Mouse (Mus musculus): ENCODE measurements around the gene Ankrd13a.

DNA sequence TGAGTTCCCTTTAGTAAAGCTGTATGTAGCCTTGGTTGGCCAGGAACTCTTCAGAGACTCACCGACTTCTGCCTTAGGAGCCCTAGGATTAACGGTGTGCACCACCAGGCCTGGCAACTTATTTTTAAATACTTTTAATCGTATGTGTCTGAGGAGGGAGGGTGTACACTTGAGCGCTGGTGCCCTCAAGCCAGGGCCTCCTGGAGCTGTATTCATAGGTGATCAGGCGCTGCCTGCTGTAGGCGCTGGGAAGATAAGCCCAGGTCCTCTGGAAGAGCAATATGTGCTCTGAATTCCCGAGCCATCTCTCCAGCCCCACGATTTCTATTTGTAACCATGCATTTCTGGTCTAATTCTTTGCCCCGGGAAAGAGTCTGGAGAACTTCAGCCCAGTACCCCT lies 32.6 kb downstream of the Ankrd13a start:
- no peak for TF ChIP-seq CTCF (IDR thresholded peaks at IDR 0.05 in 2 of 3, conservative IDR thresholded peaks at IDR 0.05 in 1 of 3; ENCODE audit: control insufficient read depth in 1 of 3, insufficient read depth in 1 of 3, low read depth in 2 of 3, low read length in 3 of 3, poor library complexity in 1 of 3, severe bottlenecking in 1 of 3)
- TF ChIP-seq EP300 (IDR thresholded peaks at IDR 0.05; ENCODE audit: low read depth in 1 of 2, low read length in 2 of 2) = no peak
- no peak for TF ChIP-seq HCFC1 (IDR thresholded peaks at IDR 0.05; ENCODE audit: low read depth, low read length)

All from MEL (cell line).